Mouse (Mus musculus) urinary bladder, postnatal 0 days (tissue): ENCODE measurements around the gene Tbc1d17. TPM values are rescaled to one million over a fixed set of nuclear protein-coding genes. Genes with fewer than 3 reads are reported as not detected.

ENCODE experiments used
- microRNA counts: library from miRNA; unstranded; fragments of <30 nt; microRNA quantifications from one replicate; lab custom pipeline; 2016
- microRNA-seq: library from miRNA; unstranded; fragments of <30 nt; microRNA quantifications from one replicate; pipeline ENCODE4, GENCODE M21; 2016
- polyA plus RNA-seq: library from polyadenylated mRNA; unstranded; fragments of >200 nt; fragmentation: Nextera tagmentation; extraction: Ambion mirVana; gene quantifications from 2 replicates; pipeline ENCODE4 v1.2.1, GENCODE M21; 2015

The Tbc1d17 gene
- polyA plus RNA-seq = 40.6 and 43.1 TPM in 2 replicates

DNA sequence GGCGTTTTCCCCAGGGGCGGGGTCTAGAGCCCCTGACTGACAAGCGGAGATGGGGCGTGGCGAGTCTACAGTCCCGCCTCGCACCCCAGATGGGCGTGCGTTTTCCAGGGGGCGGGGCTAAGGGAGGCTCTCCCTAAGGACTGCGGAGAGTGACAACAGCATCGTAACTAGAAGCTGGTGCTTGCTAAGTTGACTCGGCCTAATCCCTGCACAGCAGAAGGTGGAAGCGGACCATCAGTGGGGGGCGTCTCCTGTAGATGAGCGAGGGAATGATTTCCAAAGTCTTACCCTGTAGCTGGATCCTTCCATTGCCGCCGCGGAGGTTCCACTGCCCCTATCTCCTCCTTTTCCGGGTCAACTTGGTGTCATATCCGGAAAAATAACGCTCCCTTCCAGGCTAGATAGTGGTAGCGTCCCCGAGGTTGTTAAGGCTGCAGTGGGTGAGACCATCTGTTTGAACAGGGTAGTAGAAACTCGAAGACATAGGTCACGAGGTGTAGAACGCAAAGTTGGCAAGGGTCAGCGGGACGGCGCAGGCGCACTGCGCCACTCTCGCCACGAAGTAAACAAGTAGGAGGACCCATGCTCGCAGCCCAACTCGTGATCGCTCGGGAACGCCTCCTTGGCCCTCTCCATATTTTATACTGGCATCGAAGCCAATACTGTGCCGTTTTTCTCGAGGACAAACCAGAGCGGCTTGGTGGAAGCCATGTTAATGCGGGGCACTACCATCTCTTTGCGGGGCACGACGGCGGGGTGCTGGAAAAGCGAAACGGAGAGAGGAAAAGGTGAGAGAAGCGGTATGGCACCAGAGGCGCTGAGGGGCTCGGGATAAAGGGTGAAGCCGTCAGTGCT is at the start of gene Tbc1d17, which contains the start of gene Akt1s1:
TSS of gene Tbc1d17 (minus strand) at position 519 of the 855 bp plus-strand sequence.
TSS of gene Akt1s1 (plus strand) at position 431 of the 855 bp plus-strand sequence.

DNA sequence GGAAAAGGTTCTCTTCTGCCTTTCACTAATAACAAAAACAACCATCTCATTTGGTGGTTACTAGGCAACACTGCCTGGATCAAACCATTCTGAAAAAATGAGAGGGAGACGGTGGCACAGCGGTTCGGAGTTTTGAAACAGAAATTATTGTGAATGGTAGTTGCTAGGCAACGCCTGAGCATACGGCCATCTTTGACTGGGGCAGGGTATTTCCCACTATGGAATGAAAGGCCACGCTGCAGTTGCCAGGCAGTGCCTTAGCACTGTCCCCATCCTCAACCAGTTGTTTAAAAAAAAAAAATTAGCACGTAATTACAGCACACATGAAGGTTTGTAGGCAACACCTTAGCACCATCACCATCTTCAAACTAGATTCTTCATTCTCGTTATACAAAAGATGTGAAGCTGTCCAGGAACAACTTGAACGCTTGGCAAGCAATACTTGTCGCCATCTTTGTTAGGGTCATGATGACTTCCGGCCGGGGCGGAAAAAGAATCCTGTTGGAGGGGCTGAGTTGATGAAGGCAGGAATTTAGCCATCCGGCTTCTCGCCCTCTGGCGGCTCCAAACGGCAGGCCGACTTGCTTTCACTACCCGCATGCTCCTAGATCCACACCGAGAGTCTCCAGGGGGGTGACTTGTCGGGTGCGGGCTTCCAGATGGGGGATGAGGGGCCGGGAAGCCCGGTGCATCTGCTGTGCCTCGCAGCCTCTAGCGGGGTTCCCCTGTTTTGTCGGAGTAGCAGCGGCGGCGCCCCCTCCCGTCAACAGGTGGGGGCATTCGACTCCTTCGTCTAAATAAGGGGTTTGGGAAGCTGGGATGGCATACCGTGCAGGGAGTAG is 46.9 kb upstream of the Tbc1d17 start, which contains the start of gene Fuz:
TSS of gene Fuz (plus strand) at position 487 of the 842 bp plus-strand sequence.

DNA sequence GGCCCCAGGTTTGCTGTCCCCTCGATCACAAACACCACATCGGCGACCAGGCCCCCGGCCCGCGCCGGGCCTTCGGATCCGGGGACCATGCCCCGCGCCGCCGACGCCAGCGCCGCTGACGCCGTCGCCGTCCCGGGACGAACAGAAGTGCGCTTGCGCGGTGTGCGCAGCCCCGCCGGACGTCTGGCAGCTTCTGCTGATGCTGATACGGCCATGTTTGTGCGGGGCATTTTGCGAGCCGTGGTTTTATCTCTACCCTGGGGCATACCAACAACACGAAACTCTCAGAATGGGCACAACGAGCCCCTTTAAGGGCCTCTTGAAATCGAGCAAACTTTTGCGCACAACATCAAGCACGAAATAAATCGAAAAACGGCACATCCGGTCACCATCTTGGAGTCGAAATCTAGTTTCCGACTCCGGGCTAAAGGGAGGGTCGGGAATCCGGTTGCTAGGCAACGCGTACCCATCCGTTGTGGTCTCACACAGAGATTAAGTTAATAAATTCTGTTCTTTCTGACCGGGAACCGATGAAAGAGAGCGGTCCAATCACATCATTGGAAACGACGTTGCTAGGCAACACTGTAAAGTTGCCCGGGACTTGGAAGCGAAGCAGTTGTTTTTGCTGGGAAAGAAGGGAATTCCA is 43.5 kb upstream of the Tbc1d17 start, which contains the start of gene Med25:
TSS of gene Med25 (minus strand) at position 437 of the 646 bp plus-strand sequence.

DNA sequence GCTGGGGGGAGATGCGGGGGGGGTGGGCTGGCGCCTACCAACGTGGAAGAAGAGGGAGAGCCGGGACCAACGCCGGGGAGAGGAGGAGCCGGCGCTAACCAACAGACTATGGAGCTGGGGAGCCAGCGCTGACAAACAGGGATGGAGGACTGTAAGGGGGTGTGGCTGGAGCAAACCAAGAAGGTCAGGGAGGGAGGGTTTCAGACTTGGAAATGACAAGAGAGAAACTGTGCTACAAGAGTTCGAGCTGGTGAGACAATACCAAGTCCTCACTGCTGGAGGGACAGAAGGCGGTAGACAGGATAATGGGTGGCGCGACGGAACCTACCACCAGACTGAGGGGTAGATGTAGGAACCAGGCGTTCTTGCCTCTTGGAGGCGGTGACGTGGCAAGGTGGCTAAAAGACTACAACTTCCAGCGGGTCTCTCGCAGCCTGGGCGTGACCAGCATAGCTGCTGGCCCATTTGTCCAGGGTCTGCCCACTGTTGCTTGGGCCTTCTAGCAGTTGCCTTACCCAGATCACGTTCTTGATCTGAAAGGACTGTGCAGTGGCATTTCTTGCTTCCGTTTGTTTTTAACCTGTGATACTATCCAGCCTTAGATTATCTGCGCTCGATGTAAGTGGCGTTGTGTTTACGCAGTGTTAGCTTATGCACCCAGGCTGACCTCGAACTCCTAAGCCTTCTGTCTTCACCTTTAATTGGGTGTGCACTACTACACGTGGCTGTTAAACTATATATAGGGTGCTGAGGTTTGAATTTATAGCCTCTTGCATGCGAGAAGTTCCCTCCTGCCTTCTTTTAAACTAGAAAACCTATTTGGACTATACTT is 21.0 kb upstream of the Tbc1d17 start, which contains the start of gene Ptov1:
TSS of gene Ptov1 (minus strand) at position 92 of the 832 bp plus-strand sequence.

GRCm38 (mm10) chr7:44857042-44857552 is 8.2 kb upstream of the Tbc1d17 start, which contains the start of gene Pnkp:
Gene Pnkp, plus strand, starts transcription at chr7:44857139.

DNA sequence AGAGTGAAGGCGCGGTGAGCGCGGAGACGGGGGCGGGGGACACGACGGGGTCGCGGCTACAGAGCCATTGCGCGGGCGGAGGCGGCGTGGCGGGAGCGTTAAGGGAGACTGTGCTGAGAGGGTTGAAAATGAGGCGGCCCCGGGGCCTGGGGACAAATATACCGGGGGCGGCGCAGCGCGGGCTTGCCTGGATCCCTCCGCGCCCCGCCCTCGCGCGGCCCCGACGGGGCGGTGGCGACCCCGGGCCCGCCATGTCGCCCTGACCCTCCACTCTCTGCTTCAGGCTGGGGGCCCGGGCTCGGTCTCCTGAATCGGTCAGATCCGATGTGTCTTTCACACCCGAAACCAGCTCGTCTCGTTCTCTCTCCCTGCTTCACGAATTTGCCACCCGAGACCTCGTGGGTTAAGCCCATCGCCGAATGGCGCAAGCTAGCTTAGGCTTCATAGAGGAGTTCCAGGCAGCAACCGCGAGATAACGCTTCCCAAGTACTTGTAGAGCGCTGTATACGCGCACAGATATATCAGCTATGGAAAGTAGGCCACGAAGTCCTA is 32.3 kb downstream of the Tbc1d17 start, which contains the start of gene Atf5:
TSS of gene Atf5 (minus strand) at position 189 of the 552 bp plus-strand sequence.

GRCm38 (mm10) chr7:44815721-44816469 is 33.0 kb downstream of the Tbc1d17 start, which contains the start of the genes Nup62 and Il4i1:
Gene Nup62, plus strand, starts transcription at chr7:44816088.
Gene Il4i1, plus strand, starts transcription at chr7:44816387.

MicroRNAs within 50 kb of the gene (microRNA counts, 519-probe panel; counts per million panel counts)
- not detected for microRNA mmu-miR-707 (lab: Ali Mortazavi, UCI)

Small RNAs within 50 kb of the gene (microRNA-seq; reads per million reads assigned to microRNA genes)
- gene Mir707 = not detected

Other genes starting within 250 kb of the Tbc1d17 start
- 11.2 and 12.2 TPM in 2 replicates for gene Myh14, start 178.2 kb downstream of the Tbc1d17 start, polyA plus RNA-seq
- not detected in 2 replicates for gene Izumo2, start 140.3 kb downstream of the Tbc1d17 start, polyA plus RNA-seq
- 15.4 and 17.6 TPM in 2 replicates for gene Vrk3, start 100.7 kb downstream of the Tbc1d17 start, polyA plus RNA-seq
- 0.21 and 0.35 TPM in 2 replicates for gene Zfp473, start 98.0 kb downstream of the Tbc1d17 start, polyA plus RNA-seq
- gene Nup62, start 33.0 kb downstream of the Tbc1d17 start, polyA plus RNA-seq = 40.2 and 44.4 TPM in 2 replicates
- 0.51 and 0.73 TPM in 2 replicates for gene Il4i1, start 32.7 kb downstream of the Tbc1d17 start, polyA plus RNA-seq
- gene Atf5, start 32.4 kb downstream of the Tbc1d17 start, polyA plus RNA-seq = 6.1 and 8.3 TPM in 2 replicates
- gene Akt1s1, start 88 bp downstream of the Tbc1d17 start, polyA plus RNA-seq = 89.9 and 95.2 TPM in 2 replicates
- 23.5 and 32.3 TPM in 2 replicates for gene Pnkp, start 8.1 kb upstream of the Tbc1d17 start, polyA plus RNA-seq
- gene Ptov1, start 20.7 kb upstream of the Tbc1d17 start, polyA plus RNA-seq = 204 and 244 TPM in 2 replicates
- gene Med25, start 43.6 kb upstream of the Tbc1d17 start, polyA plus RNA-seq = 56.3 and 58.9 TPM in 2 replicates
- gene Fuz, start 47.0 kb upstream of the Tbc1d17 start, polyA plus RNA-seq = 27.5 and 29.3 TPM in 2 replicates
- gene Ap2a1, start 80.4 kb upstream of the Tbc1d17 start, polyA plus RNA-seq = 32.3 and 40.8 TPM in 2 replicates
- 0.23 and 0.39 TPM in 2 replicates for gene Tsks, start 94.1 kb upstream of the Tbc1d17 start, polyA plus RNA-seq
- gene Cpt1c, start 125.8 kb upstream of the Tbc1d17 start, polyA plus RNA-seq = 10.1 and 10.3 TPM in 2 replicates
- 237 and 244 TPM in 2 replicates for gene Prmt1, start 137.5 kb upstream of the Tbc1d17 start, polyA plus RNA-seq
- gene Irf3, start 148.6 kb upstream of the Tbc1d17 start, polyA plus RNA-seq = 52.3 and 56.8 TPM in 2 replicates
- 31.9 and 33.3 TPM in 2 replicates for gene Bcl2l12, start 149.6 kb upstream of the Tbc1d17 start, polyA plus RNA-seq
- 22.9 and 24.6 TPM in 2 replicates for gene Scaf1, start 167.3 kb upstream of the Tbc1d17 start, polyA plus RNA-seq
- 342 and 359 TPM in 2 replicates for gene Rras, start 168.9 kb upstream of the Tbc1d17 start, polyA plus RNA-seq
- gene Prr12, start 203.8 kb upstream of the Tbc1d17 start, polyA plus RNA-seq = 4.3 and 5.6 TPM in 2 replicates
- 33.7 and 38.6 TPM in 2 replicates for gene Nosip, start 213.3 kb upstream of the Tbc1d17 start, polyA plus RNA-seq
- 22.6 and 23.4 TPM in 2 replicates for gene Prrg2, start 213.6 kb upstream of the Tbc1d17 start, polyA plus RNA-seq
- gene Rcn3, start 243.1 kb upstream of the Tbc1d17 start, polyA plus RNA-seq = 345 and 360 TPM in 2 replicates